Mouse (Mus musculus) urinary bladder, adult 2 months (tissue): ENCODE measurements at regions not wholly inside any gene's neighbourhood (a gene's known extent, or its start where the extent isn't known, plus 50 kb on each side); places are given as distances from the start of the nearest gene placed in this dataset.

Experiments
- DNase-seq: peaks from one replicate; pipeline ENCODE4 v3.0.0; 2022; ENCODE audit warnings: low spot score

GRCm38 (mm10) chr14:120661111-120661510, 182.9 kb downstream of the Rap2a start:
- no peak for DNase-seq

- no peak for DNase-seq
Observed at GRCm38 (mm10) chr14:120669665-120670064, 191.4 kb downstream of the Rap2a start.

GRCm38 (mm10) chr14:120675752-120676151, 197.5 kb downstream of the Rap2a start:
- DNase-seq = no peak

DNA sequence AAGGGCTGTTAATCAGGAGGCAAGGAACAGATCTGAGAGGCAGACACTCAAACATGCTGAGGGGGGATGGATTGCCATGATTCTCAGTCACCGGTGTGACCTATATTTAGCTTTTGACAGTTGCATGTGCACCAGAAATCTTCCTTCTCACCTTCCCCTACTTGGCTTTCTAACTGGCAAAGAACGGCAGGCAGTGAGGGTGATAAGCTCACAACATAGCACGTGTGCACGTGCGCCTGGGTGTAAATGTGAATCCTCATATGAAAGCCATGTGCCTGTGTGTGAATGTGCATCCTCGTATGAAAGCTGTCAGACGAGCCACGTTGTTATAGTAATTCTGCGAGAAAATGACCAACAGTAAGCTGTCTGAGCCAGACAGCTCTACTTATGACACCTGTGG, 200.3 kb downstream of the Rap2a start:
- no peak for DNase-seq

GRCm38 (mm10) chr14:120679072-120679471, 200.8 kb downstream of the Rap2a start:
- no peak for DNase-seq

- DNase-seq = no peak
Observed at GRCm38 (mm10) chr14:120680272-120680671, 202.0 kb downstream of the Rap2a start.

DNA sequence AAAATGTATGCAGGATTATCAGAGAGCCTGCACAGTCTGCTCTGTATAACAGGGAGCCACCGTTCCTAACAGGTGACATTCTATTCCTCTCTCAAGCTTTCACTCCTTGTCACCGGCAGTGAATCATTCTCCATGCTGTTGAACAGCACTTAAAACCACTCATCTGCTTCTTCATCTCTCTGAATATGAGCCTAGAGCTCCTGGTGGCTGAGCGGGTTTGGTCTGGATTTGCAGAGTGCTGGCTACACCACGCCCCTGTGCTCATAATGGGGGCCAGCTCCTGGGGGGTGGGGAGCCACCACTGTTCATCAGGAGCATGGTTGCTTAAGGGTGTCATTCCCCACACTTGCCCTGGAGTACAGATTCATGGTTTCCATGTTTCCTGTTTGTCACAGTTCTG, 207.0 kb downstream of the Rap2a start:
- no peak for DNase-seq

DNA sequence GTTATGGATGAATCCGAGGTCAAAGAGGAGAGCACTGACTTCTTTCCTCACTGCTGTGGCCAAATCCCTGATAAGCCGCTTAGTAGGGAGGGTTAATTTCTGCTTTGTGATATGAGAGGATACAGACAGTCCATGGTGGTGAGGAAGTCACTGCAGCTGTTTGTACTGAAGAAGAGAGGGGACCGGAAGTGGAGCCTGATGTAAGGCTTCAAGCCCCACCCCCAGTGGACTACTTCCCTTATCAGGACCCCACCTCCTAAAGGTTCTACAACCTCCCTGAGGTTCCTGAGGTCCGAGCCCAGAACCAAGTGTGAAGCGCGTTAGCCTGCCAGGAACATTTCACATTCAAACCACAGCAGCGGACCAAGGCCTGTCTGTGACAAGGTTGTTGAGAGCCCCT, 207.6 kb downstream of the Rap2a start:
- DNase-seq = no peak

DNA sequence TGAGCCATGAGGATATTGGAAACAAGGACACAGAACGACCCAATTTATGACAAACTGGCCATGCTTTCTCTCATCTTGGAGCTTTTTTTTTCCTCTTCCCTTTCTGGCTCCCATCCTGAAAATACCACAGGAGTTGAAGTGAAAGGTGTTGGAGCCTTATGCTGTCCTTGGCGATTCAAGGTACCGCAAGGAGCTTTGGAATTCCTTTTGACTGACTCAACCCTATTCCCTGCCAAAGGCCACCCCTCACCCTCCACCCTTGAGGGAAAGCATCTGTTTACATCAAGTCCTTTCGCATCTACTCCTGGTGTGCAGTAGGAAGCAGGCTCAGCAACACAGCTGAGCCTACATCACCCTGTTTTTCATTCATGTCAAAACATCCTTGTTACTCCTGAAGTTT, 208.5 kb downstream of the Rap2a start:
- no peak for DNase-seq

GRCm38 (mm10) chr14:120699378-120699777, 211.6 kb upstream of the Ipo5 start:
- DNase-seq = no peak

GRCm38 (mm10) chr14:120705301-120705801, 205.7 kb upstream of the Ipo5 start:
- no peak for DNase-seq

DNA sequence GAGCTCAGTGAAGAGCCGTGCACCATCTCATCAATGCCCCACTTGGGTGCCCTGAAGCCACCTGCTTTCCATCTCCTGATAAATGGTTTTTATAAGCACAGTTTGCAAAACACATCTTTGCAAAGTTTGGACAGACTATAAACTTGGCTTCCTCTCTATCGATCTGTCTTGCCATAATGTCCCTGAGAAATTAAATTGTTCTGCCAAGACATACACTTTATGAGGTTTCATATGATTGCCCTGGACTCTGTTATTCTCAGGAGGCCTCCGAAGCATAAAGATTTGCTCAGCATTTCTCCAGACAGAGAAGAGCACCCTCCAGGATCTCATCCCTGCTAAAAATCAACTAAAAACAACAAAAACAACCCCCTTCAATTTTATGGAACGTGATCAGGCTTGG, 200.2 kb upstream of the Ipo5 start:
- DNase-seq = no peak

GRCm38 (mm10) chr14:120720464-120721445, 190.3 kb upstream of the Ipo5 start:
- DNase-seq = no peak

DNA sequence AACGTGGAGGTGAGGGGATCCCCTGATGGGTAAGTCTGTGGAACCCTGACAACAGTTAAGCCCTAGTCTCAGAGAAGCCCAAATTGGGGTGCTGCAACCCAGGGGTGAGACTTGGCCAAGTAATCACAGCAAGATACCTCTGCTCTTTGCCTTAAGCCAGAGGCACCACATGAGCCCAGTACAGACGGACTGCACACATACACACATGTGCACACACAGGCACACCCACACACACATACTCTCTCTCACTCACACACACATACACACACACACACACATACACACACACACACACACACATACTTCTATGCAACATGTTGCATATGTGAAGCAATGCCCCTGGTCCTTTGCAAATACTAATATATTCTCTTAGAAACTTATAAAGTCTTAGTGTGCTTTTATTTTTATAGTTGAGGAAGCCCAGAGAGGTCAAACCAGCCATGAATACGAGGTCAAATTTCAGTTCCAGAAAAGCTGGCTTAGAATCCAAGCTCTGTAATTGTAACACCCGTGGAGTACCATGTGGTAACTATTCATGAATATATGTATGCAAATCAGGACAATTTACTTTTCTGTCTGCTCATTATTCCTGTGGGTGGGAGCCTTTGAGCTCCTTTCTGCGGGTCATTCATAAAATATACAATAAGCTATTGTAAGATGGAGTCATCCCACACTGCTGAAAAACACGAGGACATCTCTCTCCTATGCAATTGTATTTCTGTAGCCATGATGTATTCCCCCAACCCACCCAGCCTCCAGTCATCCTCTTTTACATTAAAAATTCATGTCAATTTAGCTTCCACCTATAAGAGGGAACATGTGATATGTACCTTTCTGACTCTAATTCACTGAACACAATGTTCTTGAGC, 189.2 kb upstream of the Ipo5 start:
- DNase-seq = no peak

DNA sequence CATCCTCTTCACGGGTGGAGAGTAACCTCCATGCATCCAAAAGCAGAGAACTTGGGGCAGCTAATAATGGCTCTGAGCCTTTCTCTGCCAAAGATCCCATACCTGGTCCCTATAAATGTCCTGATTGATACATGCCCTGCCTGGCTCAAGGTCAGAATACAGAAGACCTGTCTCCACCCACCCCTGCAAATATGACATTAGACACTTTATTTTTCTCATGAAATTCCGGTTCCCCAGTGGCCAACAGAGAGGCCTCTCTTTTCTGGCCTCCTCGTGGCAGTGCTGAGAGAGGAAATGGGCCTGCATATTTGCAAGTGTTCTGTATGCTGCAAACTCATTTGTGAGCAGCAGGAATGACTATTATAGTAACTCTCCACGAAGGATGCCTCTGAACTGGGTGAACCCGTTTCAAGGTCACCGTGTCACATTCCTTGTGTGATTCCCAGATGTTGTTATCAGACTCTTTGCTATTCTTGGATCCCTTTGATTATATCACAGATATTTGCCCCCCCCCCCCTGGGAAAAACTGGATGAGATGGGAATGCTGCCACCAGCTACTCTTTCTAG, 188.4 kb upstream of the Ipo5 start:
- no peak for DNase-seq

GRCm38 (mm10) chr14:120728107-120728506, 182.9 kb upstream of the Ipo5 start:
- no peak for DNase-seq

DNA sequence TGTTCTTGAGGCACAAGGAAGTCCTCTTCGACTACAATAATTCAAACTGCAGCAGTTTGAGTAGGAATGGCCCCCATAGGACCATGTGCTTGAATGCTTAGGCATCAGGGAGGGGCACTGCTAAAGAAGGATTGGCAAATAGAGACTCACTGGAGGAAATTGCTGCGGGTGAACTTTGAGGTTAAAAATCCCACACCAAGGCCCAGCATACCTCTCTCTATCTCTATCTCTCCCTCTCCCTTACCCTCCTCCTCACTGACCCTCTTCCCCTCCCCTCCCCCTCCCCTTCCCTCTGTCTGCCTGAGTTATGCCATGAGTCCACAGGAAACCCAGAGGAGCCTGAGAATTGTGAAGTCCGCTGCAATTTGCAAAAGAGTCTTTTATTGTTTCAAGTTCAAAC, 180.8 kb upstream of the Ipo5 start:
- no peak for DNase-seq

- no peak for DNase-seq
Observed at GRCm38 (mm10) chr14:120731679-120732281, 179.2 kb upstream of the Ipo5 start.

DNA sequence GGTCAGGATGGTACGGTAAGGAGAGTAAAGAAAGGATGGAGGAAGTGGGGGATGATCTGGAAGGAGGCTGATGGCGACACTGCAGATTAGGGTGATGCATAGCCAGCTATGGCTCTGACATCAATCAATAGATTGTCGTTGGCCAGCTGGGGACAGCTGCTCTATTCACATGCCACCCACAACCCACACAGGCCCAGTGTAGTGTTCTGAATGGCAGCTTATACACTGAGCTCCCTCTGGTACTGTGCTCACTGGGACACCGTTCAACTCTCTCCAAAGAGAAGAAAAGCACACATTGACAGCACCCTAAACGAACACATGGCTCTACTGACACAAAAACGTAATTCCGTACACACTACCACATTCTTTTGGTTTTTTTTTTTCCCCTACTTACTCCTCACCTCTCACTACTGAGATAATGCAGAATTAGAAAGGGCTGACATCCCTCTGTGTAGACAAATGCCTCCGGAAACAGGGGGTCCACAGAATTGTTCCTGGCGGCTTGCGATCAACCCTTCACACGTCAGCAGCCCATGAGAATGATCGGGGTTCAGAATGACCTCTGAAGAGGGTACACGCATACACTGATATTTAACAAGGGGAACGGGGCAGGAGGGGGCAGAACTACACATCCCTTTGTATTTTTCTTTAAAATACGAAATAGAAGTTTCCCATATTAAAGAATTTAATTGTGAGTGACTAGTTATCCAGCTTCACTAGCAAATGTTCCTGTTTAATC, 178.5 kb upstream of the Ipo5 start:
- DNase-seq = no peak

- no peak for DNase-seq
Observed at GRCm38 (mm10) chr14:120741492-120742054, 169.5 kb upstream of the Ipo5 start.

DNA sequence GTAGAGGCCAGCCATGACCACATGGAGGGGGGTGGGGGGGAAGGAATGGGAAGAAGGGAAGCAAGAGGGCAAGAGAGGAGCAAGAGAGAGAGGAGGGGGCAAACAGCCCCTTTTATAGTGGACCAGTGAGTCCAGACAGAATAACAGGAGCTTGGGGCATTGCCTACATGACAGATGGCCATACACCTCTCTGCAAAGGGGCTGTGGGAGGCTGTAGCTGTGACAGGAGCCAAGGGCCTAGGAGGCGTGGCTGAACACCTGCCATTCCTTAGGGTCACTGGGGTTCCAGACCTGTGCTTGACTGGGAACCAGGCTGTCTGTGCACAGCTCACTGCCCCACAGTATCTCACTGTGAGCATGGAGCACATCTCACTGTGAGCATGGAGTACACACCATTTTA, 157.0 kb upstream of the Ipo5 start:
- DNase-seq = no peak
